Mouse (Mus musculus): ENCODE results near the gene Cdc20b. TPM values are rescaled to one million over a fixed set of nuclear protein-coding genes. Genes with fewer than 3 reads are reported as not detected.

The Cdc20b gene
- polyA plus RNA-seq, 1 experiment from 2014 or later, result not detected

GRCm38 (mm10) chr13:112993531-112994152, 41.3 kb upstream of the Cdc20b start, which contains the start of gene Mcidas:
Gene Mcidas, plus strand, starts transcription at chr13:112993845.
- Histone ChIP-seq H3K27me3 (ENCODE audit: control insufficient read depth, insufficient read depth, low read length) (peaks cover 90% of the 10 kb centered on the region), H3K4me2 (replicated peaks; ENCODE audit: low read depth, low read length) (peak within 1 kb of the TSS; percentile 78), H3K9me3 (ENCODE audit: control insufficient read depth, low read length) (no peaks in the 10 kb centered on the region), H3K4me3 (ENCODE audit: low read length) (peak within 1 kb of the TSS; percentile 40), H3K27ac (ENCODE audit: low read depth, low read length) (no peak within 1 kb of the TSS), H3K4me1 (ENCODE audit: control insufficient read depth, insufficient read depth, low read length) (peaks cover 19% of the 10 kb centered on the region), H3K36me3 (ENCODE audit: control insufficient read depth, insufficient read depth, low read length) (no peaks in the 10 kb centered on the region), H3K9ac (ENCODE audit: low read depth, low read length) (peak within 1 kb of the TSS; percentile 23)
- WGBS, result under 1% methylated on average over 59 of the region's 63 CpGs
- ATAC-seq (ENCODE audit: low FRiP score, low TSS enrichment), result peak; percentile 33; the same call in 1 of the 2 replicates

GRCm38 (mm10) chr13:112994191-112994590, 40.7 kb upstream of the Cdc20b start:
- Histone ChIP-seq H3K9me3 (ENCODE audit: control insufficient read depth, low read length) (no peaks in the 10 kb centered on the region), H3K27me3 (ENCODE audit: control insufficient read depth, insufficient read depth, low read length) (peaks cover 90% of the 10 kb centered on the region), H3K4me2 (replicated peaks; ENCODE audit: low read depth, low read length) (peak overlapping the region; percentile 78), H3K4me3 (ENCODE audit: low read length) (peak overlapping the region; percentile 40), H3K27ac (ENCODE audit: low read depth, low read length) (no peak overlapping the region), H3K9ac (ENCODE audit: low read depth, low read length) (no peak overlapping the region; the same call in 1 of the 2 replicates), H3K4me1 (ENCODE audit: control insufficient read depth, insufficient read depth, low read length) (peaks cover 20% of the 10 kb centered on the region), H3K36me3 (ENCODE audit: control insufficient read depth, insufficient read depth, low read length) (no peaks in the 10 kb centered on the region)
- ATAC-seq (ENCODE audit: low FRiP score, low TSS enrichment), result peak; percentile 32
- WGBS, result 1% methylated on average over 24 of the region's 25 CpGs

DNA sequence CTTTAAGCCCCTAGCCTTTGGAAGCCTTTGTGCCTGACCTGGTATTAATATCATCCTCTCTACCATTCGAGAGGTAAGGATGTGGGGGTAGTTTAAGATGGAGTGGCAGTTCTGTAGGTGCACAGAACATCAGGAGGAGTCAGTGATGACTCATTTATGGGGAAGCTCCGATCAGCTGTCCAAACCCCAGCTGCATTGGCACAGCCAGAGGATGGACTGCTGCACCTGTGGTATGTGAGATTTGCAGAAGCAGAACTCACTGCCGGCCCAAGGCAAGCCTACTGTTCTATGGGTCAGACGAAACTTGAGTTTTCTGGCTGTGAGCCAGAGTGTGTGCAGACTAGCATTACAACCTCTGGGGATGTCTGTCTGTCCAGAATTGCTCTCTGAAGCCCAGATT, 38.5 kb upstream of the Cdc20b start:
- Histone ChIP-seq H3K4me2 (replicated peaks; ENCODE audit: low read depth, low read length) (no peak overlapping the region), H3K27ac (ENCODE audit: low read depth, low read length) (no peak overlapping the region), H3K4me3 (ENCODE audit: low read length) (no peak overlapping the region), H3K36me3 (ENCODE audit: control insufficient read depth, insufficient read depth, low read length) (no peaks in the 10 kb centered on the region), H3K4me1 (ENCODE audit: control insufficient read depth, insufficient read depth, low read length) (peaks cover 15% of the 10 kb centered on the region), H3K9ac (ENCODE audit: low read depth, low read length) (no peak overlapping the region), H3K9me3 (ENCODE audit: control insufficient read depth, low read length) (no peaks in the 10 kb centered on the region), H3K27me3 (ENCODE audit: control insufficient read depth, insufficient read depth, low read length) (peaks cover 79% of the 10 kb centered on the region)
- ATAC-seq (ENCODE audit: low FRiP score, low TSS enrichment), result no peak
- 44% methylated on average over 4 of the region's 4 CpGs for WGBS

- no peaks in the 10 kb centered on the region for H3K9me3 ChIP-seq (ENCODE audit: control insufficient read depth, low read length)
- no peak overlapping the region for H3K27ac ChIP-seq (ENCODE audit: low read depth, low read length)
- H3K4me3 ChIP-seq (ENCODE audit: low read length), result no peak overlapping the region
- H3K27me3 ChIP-seq (ENCODE audit: control insufficient read depth, insufficient read depth, low read length), result peaks cover 74% of the 10 kb centered on the region
- H3K4me2 ChIP-seq (replicated peaks; ENCODE audit: low read depth, low read length), result no peak overlapping the region
- H3K9ac ChIP-seq (ENCODE audit: low read depth, low read length), result no peak overlapping the region
- peaks cover 15% of the 10 kb centered on the region for H3K4me1 ChIP-seq (ENCODE audit: control insufficient read depth, insufficient read depth, low read length)
- ATAC-seq (ENCODE audit: low FRiP score, low TSS enrichment), result no peak
- 65% methylated on average over 6 of the region's 6 CpGs for WGBS
- H3K36me3 ChIP-seq (ENCODE audit: control insufficient read depth, insufficient read depth, low read length), result no peaks in the 10 kb centered on the region
Measured at GRCm38 (mm10) chr13:112997369-112997768, 37.5 kb upstream of the Cdc20b start.

GRCm38 (mm10) chr13:112998427-112999201, 36.3 kb upstream of the Cdc20b start:
- Histone ChIP-seq H3K36me3 (ENCODE audit: control insufficient read depth, insufficient read depth, low read length) (no peaks in the 10 kb centered on the region), H3K9ac (ENCODE audit: low read depth, low read length) (peak overlapping the region; percentile 42; the same call in 1 of the 2 replicates), H3K27ac (ENCODE audit: low read depth, low read length) (no peak overlapping the region), H3K4me3 (ENCODE audit: low read length) (peak overlapping the region; percentile 43), H3K9me3 (ENCODE audit: control insufficient read depth, low read length) (no peaks in the 10 kb centered on the region), H3K4me1 (ENCODE audit: control insufficient read depth, insufficient read depth, low read length) (peaks cover 11% of the 10 kb centered on the region), H3K27me3 (ENCODE audit: control insufficient read depth, insufficient read depth, low read length) (peaks cover 63% of the 10 kb centered on the region), H3K4me2 (replicated peaks; ENCODE audit: low read depth, low read length) (peak overlapping the region; percentile 82)
- ATAC-seq (ENCODE audit: low FRiP score, low TSS enrichment), result peak; percentile 41; the same call in 1 of the 2 replicates
- WGBS, result under 1% methylated on average over 46 of the region's 46 CpGs

- 78% methylated on average over 3 of the region's 3 CpGs for WGBS
Measured at GRCm38 (mm10) chr13:113000090-113000489, 34.8 kb upstream of the Cdc20b start.

DNA sequence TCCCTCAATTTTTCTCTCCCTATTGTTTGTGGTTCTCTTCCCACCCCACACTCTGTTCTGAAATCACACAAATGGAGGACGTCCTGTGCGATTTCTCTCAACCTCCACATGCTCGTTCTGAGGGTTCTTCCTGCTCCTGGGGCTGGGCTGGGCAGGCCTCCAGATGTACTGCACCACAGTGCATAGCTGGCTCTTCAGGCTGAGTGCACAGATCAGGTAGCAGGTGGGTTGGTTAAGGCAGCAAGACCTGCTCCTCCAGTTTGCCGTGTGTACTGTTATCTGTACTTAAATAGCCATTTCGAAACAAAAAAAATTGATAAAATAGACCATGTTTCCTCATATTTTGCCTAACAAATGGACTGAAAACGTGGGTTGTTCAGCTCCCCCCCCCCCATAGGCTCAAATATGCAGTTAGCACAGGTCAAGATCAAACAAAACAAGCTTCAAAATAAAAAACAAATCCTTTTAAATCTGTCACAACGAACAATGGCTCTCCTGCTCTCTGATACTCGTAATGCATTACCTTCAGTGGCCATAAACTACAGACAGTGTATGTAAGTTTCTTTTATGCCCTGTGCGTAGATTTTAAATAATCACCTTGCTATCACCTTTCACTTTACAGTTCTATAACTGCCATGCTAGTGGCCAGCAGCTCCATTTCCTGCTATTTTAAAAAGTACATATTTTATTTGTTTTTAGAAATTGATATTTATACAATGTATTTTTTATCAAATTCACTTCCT, 34.2 kb upstream of the Cdc20b start:
- Histone ChIP-seq H3K4me1 (ENCODE audit: control insufficient read depth, insufficient read depth, low read length) (peaks cover 6% of the 10 kb centered on the region; the same call in 1 of the 2 replicates), H3K4me2 (replicated peaks; ENCODE audit: low read depth, low read length) (no peak overlapping the region), H3K36me3 (ENCODE audit: control insufficient read depth, insufficient read depth, low read length) (no peaks in the 10 kb centered on the region), H3K9ac (ENCODE audit: low read depth, low read length) (no peak overlapping the region), H3K27me3 (ENCODE audit: control insufficient read depth, insufficient read depth, low read length) (peaks cover 43% of the 10 kb centered on the region), H3K27ac (ENCODE audit: low read depth, low read length) (no peak overlapping the region), H3K9me3 (ENCODE audit: control insufficient read depth, low read length) (no peaks in the 10 kb centered on the region), H3K4me3 (ENCODE audit: low read length) (no peak overlapping the region)
- peak; percentile 82; the same call in 1 of the 2 replicates for ATAC-seq (ENCODE audit: low FRiP score, low TSS enrichment)
- WGBS, result 58% methylated on average over 9 of the region's 9 CpGs

More at GRCm38 (mm10) chr13:113000090-113000489, 34.8 kb upstream of the Cdc20b start:
- H3K9me3 ChIP-seq (ENCODE audit: control insufficient read depth, low read length), result no peaks in the 10 kb centered on the region
- no peak overlapping the region for H3K27ac ChIP-seq (ENCODE audit: low read depth, low read length)
- ATAC-seq (ENCODE audit: low FRiP score, low TSS enrichment), result no peak
- no peak overlapping the region for H3K4me2 ChIP-seq (replicated peaks; ENCODE audit: low read depth, low read length)
- H3K36me3 ChIP-seq (ENCODE audit: control insufficient read depth, insufficient read depth, low read length), result no peaks in the 10 kb centered on the region
- peaks cover 6% of the 10 kb centered on the region; the same call in 1 of the 2 replicates for H3K4me1 ChIP-seq (ENCODE audit: control insufficient read depth, insufficient read depth, low read length)
- H3K4me3 ChIP-seq (ENCODE audit: low read length), result no peak overlapping the region
- H3K9ac ChIP-seq (ENCODE audit: low read depth, low read length), result no peak overlapping the region
- peaks cover 49% of the 10 kb centered on the region for H3K27me3 ChIP-seq (ENCODE audit: control insufficient read depth, insufficient read depth, low read length)

DNA sequence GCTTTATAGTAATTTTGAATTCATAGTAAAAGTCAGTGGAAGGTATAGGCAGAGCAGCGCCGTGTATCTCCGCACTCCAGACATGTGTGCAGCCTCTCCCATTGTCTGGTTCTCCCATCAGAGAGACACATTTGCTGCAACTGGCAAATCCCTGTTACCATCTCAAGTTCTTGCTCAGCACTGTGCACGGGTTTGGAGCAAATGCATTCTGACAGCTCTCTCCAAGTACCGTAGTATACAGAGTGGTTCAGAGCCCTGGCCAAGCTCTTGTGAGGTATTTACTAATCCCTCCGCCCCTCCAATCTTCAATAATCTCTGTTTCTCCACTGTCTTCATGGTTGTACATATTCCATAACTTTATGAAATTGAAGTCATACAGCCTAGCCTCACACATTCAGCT, 22.2 kb upstream of the Cdc20b start:
- WGBS, result 81% methylated on average over 6 of the region's 6 CpGs
- Histone ChIP-seq H3K4me3 (ENCODE audit: low read length) (no peak overlapping the region), H3K4me1 (ENCODE audit: control insufficient read depth, insufficient read depth, low read length) (no peaks in the 10 kb centered on the region), H3K27me3 (ENCODE audit: control insufficient read depth, insufficient read depth, low read length) (no peaks in the 10 kb centered on the region), H3K36me3 (ENCODE audit: control insufficient read depth, insufficient read depth, low read length) (no peaks in the 10 kb centered on the region), H3K4me2 (replicated peaks; ENCODE audit: low read depth, low read length) (no peak overlapping the region), H3K9ac (ENCODE audit: low read depth, low read length) (no peak overlapping the region), H3K9me3 (ENCODE audit: control insufficient read depth, low read length) (no peaks in the 10 kb centered on the region), H3K27ac (ENCODE audit: low read depth, low read length) (no peak overlapping the region)
- ATAC-seq (ENCODE audit: low FRiP score, low TSS enrichment), result no peak
